Mouse (Mus musculus) activated CD4-positive, CD25-positive, alpha-beta regulatory T cell, adult 4 months (primary cell): ENCODE data around the gene Snap23. TPM values are rescaled to one million over a fixed set of nuclear protein-coding genes. Genes with fewer than 3 reads are reported as not detected.
A peak's percentile ranks its signal among the peaks of the same experiment; 100 is the strongest.
"Not testable (repeated sequence)": the region's sequence is repeated elsewhere in the genome, so short reads cannot be mapped to it uniquely, and the experiment has no call there.

ENCODE experiments used
- ATAC-seq: one replicate; pipeline ENCODE4 v1.8.0; 2017
- polyA plus RNA-seq, 2 experiments: library from polyadenylated mRNA; unstranded; fragments of 100-300 nt; shearing (Covaris generic); gene quantifications; one replicate each; pipeline ENCODE4 v1.2.1; 2017

Snap23 gene
- polyA plus RNA-seq = 10 to 100 TPM; 58.1 to 58.3 TPM

DNA sequence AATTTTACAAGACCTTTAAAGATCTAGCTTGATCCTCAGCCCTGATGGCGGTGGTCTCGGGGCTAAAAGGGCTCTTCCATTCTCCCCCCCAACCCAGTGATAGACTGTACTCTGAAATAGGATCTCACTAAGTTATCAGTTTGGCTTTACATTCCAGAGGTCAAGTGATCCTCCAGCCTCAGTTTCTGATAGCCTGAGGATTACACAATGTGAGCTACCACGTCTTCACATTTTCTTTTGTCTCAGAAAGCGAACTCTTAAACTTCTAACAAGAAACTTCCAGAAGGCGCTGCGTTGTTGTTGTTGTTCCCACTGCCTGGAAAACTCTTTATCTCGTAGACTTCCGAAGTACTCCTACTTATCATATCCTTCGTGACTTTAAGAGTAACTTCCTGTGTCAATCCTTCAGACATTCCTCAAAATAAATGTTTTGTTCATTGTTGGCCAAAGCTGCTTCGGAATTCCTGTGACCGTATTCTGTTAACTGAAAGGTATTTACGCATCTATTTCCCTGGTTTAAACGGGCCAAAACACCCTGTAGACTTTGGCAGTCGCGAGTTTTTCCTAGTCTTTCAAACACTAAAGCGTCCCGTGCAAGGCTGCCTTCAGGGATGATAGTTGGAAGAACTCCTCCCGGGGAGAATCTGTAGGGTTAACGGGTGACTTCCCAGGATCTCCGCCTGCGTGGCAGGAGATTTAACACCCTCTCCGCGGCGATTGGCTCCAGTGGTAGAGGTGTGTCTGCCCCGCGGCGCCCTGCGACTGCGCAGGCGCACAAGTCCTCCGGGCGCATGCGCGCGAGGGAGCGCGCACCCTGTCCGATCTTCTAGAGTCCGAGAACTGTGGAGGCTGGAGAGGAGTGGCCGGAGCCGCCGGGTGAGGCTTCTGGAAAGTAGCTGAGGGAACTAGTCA, at the start of gene Snap23:
TSS of gene Snap23 (plus strand) at position 786 of the 912 bp plus-strand sequence.
- peak; percentile 79 for ATAC-seq

DNA sequence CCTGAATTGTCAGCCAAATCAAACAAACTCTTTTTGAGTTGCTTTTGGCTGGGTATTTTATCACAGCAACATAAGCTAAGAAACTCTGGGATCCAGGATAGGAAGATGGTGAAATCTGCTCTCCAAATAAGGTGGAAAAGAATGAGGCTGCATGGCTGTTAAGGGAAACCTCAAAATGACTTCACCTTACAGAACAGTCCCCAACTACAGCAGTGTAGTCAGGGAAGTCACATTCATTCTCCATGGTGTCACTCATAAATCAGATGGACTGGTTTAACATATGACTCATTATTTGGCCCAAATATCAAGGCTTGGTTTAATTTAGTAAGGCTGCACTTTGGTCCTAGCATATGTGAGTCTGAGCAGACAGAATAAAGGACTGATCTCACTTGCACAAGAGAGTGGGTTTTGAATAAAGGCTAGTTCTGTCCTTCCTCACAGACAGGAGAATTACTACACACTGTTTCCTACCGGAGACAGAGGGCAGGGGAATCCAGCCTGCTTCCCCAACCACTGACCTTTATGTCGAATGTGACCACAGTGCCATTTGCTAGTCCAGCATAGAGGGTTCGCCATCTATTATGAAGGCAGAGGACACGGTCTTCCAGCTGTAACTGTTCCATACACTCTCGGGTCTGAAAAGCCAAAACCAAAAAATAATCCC, 48.8 kb upstream of the Snap23 start:
- ATAC-seq = no peak

DNA sequence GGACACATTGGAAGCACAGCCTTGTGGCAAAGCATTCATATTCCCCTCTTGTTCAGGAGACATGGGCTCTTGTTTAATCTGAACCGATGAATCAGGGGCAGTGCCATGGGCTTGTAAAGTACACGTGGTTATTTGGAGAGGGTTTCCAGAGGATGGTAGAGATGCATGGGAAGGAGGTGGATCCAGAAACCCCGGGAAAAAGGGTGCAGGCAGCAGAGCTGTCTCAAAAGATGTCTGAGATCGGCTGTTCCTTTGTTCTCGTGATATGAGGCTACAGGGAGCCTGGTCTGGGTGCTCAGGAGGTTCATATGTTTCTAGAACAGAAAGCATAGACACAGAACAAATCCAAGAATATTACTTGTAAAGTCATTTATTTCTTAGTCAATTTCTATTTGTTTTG, 40.7 kb upstream of the Snap23 start:
- ATAC-seq = no peak

DNA sequence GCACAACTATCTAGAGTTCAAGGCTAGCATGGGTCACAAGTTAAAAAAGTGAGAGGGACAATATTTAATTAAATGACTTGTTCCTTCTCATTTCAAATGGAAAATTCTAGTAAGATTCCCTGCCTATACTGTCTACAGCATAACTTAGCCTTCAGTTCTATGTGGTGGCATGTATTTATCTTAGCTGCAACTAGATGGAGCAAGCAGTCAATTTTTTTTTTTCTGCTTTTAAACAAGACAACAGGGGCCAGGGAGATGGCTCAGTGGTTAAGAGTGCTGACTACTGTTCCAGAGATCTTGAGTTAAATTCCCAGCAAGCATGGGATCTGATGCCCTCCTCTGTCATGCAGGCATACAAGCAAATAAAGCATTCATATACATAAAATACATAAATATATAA, 37.9 kb upstream of the Snap23 start:
- ATAC-seq = no peak

DNA sequence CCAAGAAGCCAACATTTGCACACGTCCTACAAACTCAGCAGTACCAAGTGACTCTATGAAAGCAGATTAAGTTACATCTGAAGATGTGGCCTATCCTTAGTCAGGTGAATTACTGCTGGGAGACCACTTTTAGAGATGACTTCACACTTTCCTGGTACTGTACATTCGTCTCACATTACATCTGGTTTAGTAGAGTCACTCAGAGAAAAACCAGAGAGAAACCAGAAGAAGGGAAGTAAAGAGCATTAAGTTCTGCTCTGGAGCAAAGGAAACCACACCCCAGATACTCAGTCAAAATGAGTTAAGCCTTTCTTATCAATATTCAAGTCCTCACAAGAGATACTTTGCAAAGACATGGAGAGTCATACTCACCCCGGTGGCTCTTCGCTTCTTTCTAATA, 36.2 kb upstream of the Snap23 start:
- ATAC-seq = no peak

DNA sequence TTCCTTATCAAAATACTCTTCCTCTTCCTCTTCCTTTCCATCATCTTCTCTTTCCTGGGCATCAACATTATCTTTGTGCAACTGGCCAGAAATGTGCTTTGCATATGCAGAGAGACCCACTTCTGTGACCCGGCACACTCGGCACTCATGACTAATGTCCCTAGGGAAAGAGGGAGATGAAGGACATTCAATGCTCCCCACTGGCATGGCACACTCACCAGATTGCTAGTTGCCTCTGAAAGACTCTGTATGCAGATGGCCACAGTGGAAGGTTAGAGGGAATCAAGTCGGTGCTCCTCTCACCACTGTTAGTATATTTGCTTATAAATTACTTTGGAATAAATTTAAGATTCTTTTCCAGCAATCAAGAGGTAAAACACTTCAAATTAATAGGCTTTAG, 28.1 kb upstream of the Snap23 start:
- ATAC-seq = no peak

DNA sequence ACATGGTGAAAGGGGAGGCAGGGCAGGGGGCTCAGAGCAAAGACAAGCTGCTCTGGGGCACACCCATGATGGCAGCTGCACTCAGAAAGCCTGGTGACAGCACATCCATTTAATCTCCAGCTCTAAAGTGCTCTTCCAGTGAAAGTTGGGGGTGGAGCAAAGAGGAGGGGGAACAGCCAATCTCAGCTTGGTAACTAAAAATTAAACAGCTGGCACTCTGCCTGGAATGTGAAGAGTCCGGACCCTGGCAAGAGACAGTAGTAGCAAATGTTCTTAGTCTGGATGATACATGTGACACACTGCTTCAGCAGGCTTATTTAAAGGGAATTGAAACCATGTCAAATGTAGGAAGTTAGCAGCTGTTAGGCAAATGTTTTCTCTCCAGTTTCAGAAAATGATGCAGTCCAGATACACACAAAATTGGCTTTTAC, 27.7 kb upstream of the Snap23 start:
- no peak for ATAC-seq

DNA sequence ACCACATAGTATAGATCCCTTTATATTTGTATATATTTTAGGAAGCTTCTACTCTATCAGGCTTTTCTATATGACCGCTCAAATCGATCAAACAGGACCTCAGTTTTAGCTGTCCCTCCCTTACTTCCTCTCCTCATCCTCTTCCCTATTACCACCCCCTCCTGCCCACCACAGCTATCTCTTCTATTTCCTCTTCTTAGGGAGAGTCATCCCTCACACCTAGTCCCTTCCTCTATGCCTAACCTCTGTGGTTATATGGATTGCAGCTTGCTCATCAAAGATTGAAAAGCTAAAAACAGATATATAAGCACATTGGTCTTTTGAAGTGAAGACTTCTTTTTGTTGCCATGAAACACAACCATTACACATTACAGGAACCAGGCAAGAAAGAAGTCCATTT, 22.7 kb upstream of the Snap23 start:
- no peak for ATAC-seq

DNA sequence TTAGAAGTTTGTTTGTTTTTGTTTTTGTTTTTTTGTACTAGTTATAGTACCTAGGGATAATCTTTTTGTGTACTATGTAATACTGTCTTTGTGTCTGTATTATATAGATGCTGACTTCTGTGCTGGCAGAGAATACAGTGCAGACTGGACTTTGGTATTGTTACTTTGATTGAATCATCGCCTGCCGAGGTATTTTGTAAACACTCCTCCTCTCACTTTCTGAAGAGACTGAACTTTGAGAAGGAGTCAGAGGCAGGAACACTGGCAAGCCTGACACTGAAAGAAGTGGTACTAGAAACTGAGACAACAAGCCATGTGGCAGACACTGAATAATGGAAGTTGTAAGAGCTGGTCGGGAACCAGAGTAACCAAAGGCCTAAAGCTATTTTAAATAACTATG, 10.6 kb upstream of the Snap23 start:
- ATAC-seq = no peak

DNA sequence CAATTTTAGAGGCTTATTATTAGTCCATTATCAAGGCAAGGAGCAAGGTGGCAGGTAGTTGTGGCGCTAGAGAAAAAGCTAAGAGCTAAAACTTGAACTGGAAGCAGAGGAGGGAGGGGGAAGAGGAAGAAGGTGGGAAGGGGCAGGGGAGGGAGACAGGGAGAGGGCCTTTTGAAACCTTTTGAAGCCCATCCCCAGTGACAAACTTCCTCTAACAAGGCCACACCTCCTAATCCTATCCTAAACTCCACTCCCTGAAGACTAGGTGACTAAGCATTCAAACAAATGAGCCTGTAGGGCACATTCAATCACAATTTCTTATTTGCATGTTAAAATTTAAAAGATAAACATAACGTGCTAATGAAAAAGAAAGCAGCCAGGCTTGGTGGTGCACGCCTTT, 8.7 kb upstream of the Snap23 start:
- no peak for ATAC-seq

DNA sequence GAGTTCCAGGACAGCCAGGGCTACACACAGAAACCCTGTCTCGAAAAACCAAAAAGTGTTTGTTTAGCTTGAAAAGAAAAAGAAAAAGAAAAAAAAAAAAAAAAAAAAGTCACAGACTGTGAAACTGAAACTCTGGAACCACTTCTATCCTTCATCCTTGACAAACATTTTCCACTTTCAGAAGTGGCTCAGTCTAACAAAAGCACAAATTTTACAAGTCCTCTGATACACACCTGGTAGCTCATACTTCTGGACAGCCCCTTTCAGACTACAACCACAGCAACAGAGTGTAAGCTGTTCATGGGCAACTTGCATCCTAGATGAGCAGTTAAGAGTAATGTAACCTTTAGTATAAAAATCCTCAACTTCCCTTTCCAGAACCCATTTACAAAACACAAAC, 5.9 kb upstream of the Snap23 start:
- no peak for ATAC-seq

DNA sequence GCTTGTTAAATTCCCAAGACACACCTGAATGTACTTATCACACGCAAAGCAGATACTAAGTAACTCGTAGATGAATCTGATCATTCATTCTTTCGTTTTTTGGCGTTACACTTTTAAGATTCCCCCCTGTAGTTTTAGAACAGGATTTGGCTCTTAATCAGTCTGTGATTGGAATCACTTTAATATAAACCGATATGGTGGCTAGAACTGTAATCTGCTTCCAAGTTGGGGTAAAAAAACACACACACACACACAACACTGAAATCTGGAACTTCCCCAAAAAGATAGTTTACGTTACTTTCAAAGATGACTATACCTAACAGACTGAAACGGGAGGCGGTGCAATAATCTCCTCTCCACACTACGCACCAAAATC, 4.6 kb upstream of the Snap23 start:
- no peak for ATAC-seq

DNA sequence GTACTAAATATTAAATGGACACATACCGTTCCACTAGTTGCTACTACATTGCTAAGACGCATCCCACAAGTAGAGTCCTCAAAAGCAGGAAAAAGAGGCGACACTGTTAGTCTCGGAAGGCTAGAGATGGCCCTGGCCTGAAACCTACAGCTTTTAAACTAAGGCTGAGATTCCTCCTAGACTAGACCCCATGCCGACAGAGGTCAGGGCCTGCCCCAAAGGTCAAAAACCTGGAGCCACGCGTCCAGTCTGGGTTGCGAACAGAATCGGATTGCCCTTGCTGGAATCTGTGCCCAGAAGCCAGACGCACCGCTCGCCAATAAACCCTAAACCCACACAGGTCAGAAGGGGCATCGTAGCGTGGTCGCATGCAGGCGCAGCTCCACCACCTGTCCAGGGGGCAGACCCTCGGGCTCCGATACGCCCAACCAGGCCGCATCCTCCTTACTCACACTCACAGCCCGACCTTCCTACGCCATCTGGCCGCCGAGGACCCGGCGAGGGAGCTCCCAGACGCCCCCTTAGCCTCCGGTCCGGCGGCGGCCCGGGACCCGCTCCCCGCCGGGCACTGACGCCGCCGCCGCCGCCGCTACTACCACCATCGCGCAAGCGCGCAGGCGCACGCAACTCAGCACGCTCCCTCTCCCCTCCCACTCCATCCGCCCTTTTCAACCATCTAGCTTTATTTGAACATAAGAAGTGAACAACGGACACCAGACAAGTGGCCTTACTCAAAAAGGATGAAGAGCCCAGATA, 4.1 kb upstream of the Snap23 start, which contains the start of gene Zfp106:
TSS of gene Zfp106 (minus strand) at position 609 of the 756 bp plus-strand sequence.
- peak; percentile 77 for ATAC-seq

DNA sequence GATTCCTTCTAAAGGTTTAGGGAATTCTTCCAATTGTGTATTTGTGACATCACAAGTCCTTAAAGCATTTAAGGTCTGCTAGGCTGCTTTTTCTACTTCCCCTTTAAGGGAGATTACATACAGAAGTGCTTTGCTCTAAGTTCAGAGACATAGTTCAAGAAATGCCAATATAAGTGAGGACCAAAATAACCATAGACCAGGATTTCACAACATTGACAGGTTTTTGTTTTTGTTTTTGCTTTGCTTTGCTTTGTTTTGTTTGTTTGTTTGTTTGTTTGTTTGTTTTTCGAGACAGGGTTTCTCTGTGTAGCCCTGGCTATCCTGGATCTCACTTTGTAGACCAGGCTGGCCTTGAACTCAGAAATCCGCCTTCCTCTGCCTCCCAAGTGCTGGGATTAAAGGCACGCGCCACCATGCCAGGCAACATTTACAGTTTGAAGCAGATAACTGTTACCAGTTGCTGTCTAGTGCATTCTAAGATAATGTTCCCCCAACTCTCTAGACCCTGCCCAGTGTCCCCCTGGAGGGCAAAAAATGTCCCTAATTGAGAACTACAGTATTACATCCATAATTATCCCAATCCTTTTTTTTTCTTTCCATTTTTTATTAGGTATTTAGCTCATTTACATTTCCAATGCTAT, 2.8 kb upstream of the Snap23 start:
- not testable (repeated sequence) for ATAC-seq

DNA sequence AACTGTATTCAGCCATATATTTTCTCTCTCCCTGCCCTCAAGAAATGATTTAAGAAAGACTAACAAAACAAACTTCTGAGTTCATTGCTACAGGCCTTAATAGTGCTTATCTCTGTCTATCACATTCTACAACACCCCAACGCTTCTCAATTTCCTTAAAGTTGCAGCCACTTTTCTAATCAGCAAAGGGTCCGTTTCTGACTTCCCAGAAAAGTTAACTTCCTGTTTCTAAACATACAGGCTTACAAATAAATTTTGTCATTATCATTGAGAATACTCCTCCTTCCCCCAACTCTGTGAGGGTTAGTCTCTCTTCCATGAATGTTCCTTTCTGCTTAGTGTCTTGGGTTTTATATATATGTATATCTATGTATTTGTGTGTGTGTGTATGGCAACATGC, 2.1 kb upstream of the Snap23 start:
- ATAC-seq = no peak

DNA sequence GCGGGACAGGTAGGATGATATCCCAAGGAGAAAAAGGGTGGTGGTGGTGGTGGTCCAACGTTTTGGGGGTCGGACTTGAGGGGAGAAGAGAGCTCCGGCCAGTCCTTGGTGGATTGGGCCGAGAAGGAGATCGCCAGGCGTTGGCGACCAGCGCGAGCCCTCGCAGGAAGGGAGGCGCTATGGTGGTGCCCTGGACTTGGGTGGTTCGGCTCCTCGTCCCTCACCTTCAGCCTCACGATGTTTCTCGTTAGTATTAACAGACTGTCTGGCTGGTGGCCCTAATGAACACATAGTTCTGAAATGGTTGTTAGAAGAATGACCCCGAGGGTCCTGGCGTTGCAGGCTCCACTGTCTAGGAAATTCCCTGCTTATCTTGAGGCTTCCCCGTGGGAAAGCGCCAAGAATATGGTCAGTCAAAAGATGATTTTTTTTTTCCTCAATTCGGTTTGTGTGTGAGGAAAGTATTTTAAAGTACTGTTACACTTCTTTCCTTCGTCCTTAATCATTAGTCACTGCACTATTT, 388 bp downstream of the Snap23 start:
- peak; percentile 27 for ATAC-seq

DNA sequence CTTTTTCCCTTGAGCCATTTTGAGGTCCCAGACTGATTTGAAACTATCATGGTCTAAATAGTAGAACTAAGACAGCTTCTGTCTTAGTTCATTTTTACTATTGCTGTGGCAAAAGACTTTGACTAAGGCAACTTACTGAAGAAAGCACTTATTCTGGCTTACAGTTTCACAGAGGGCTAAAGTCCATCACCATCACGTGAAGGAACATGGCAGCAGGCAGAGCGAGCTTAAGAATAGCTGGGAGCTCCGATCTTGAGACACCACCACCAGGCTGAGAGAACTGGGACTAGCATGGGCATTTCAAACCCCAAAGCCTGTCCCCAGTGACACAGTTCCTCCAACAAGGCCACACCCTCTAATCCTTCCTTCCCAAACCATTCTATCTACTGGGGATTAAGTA, 3.6 kb downstream of the Snap23 start:
- no peak for ATAC-seq

DNA sequence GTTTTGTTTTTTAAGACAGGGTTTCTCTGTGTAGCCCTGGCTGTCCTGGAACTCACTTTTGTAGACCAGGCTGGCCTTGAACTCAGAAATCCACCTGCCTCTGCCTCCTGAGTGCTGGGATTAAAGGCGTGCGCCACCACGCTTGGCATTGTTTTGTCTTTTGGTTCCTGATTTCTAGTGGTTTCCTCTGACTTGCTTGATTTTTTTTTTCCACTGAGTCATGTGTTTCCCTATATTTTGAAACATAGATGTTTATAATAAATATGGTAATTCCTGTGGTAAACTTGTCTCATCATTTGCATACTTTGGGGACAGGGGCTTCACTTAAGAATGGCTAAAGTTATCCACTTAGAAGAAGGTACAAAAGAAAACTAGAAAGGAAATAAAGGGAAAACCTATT, 4.7 kb downstream of the Snap23 start:
- not testable (repeated sequence) for ATAC-seq

DNA sequence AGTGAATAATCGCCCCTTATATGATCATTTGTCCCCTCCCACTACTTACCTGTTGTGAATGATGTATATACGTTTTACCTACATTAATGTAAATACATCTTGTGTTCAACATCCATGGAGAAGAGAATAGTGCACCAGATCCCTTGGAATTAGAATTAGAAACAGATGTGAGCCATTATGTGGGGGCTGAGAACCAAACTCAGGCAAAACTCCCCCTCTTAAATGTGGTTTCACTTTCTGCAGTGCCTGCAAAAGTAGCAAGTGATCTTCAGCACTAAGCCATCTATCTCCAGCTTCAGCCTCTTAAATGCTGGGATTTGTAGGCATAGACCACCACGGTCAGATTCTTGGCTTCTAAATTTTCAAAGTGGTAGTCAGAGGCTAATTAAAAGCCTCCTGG, 7.7 kb downstream of the Snap23 start:
- ATAC-seq = no peak

DNA sequence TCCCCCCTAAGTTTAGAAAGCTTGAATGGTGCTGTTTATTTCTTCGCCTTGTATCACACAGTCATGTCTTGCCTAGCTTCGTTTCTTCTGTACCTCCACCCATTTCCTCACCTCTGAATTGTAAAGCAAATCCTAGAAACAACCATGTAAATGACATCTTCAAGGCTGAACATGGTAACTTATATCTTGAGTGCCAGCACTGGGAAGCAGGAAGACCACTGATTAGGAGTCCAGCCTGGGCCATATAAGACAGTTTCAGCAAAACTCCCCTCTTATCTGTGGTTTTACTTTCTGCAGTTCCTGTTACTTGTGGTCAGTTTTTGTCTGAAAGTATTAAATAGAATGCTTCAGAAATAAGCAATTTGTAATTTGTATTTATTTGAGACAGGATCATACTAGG, 8.5 kb downstream of the Snap23 start:
- no peak for ATAC-seq

DNA sequence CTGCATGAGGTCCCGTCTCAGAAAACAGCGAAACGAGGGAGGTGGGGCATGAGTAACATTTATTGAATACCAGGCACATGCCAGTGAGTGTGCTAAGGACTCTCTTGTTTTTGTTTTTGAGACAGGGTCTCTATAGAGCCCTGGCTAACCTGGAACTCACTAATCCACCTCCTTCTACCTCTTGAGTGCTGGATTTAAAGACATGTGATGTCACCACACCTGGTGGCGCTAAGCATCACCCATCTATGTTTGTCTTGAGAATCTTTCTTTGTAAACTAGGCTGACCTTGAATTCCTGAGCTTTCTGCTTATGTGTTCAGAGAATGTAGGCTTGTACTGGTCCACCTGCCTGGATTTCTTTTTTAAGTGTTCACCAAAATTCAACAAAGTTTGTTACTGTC, 10.3 kb downstream of the Snap23 start:
- no peak for ATAC-seq

DNA sequence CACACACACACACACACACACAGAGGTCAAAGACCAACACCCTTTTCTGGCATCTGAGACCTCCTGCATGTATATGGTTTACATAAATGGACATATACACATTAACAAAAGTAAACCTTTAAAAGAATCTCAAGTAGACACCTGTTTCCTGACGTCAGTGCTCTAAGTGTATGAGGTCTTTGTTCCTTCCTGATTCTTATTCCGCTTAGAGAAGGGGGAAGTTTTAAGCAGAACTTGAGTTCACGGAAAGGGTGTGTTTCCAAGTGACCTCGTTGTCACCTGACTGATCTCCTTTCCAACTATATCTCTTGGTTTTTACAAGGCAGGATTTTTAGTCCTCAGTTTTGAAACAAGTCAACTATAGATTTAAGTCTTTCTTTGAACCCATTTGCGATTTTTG, 10.8 kb downstream of the Snap23 start:
- ATAC-seq = peak; percentile 46

DNA sequence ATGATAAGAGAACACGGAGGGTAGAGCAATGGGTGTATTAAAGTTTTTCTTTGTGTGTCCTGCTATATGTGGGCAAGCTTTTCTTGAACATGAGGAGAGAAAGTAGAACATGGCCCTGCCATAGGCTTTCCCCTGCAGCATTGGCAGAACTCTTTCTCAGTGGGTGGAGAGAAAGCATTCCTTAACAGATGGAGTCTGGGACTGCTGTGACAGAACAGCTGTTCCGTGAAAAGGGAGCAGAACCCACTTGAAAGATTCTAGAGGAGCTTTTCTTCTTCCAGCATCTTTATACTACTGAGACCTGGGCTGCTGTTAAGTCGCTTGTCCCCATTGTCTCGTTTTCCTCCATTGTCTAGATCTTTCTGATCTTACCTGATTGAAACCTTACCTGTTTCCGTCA, 22.3 kb downstream of the Snap23 start:
- no peak for ATAC-seq
